Mouse (Mus musculus): ENCODE results near the gene Gtpbp1. TPM values are rescaled to one million over a fixed set of nuclear protein-coding genes. Genes with fewer than 3 reads are reported as not detected.

The Gtpbp1 gene
- polyA plus RNA-seq, 1 experiment: 37.3 TPM

GRCm38 (mm10) chr15:79731554-79731953, 40.9 kb downstream of the Gtpbp1 start:
- no peak for DNase-seq
- no peaks in the 10 kb centered on the region for H3K4me1 ChIP-seq (ENCODE audit: control insufficient read depth, insufficient read depth, low read length)
- TF ChIP-seq POLR2A (IDR thresholded peaks at IDR 0.05; ENCODE audit: borderline replicate concordance, extremely low read depth, low read depth, low read length) (no peak), CTCF (IDR thresholded peaks at IDR 0.05; ENCODE audit: insufficient read depth, low read length) (no peak)
- no peak overlapping the region for H3K4me3 ChIP-seq (replicated peaks; ENCODE audit: extremely low read depth, low read depth, low read length)
- WGBS: 86% methylated on average over 7 of the region's 7 CpGs

- DNase-seq: no peak
- 95% methylated on average over 8 of the region's 8 CpGs for WGBS
- Histone ChIP-seq H3K4me1 (ENCODE audit: control insufficient read depth, insufficient read depth, low read length) (no peaks in the 10 kb centered on the region), H3K4me3 (replicated peaks; ENCODE audit: extremely low read depth, low read depth, low read length) (no peak overlapping the region)
- TF ChIP-seq POLR2A (IDR thresholded peaks at IDR 0.05; ENCODE audit: borderline replicate concordance, extremely low read depth, low read depth, low read length): no peak
- no peak for TF ChIP-seq CTCF (IDR thresholded peaks at IDR 0.05; ENCODE audit: insufficient read depth, low read length)
Observed at GRCm38 (mm10) chr15:79733192-79733591, 42.5 kb downstream of the Gtpbp1 start.

GRCm38 (mm10) chr15:79733640-79734039, 43.0 kb downstream of the Gtpbp1 start:
- H3K4me3 ChIP-seq (replicated peaks; ENCODE audit: extremely low read depth, low read depth, low read length): no peak overlapping the region
- H3K4me1 ChIP-seq (ENCODE audit: control insufficient read depth, insufficient read depth, low read length): no peaks in the 10 kb centered on the region
- 73% methylated on average over 4 of the region's 4 CpGs for WGBS
- no peak for TF ChIP-seq POLR2A (IDR thresholded peaks at IDR 0.05; ENCODE audit: borderline replicate concordance, extremely low read depth, low read depth, low read length)
- TF ChIP-seq CTCF (IDR thresholded peaks at IDR 0.05; ENCODE audit: insufficient read depth, low read length): no peak
- DNase-seq: no peak

- no peak for DNase-seq
- H3K4me3 ChIP-seq (replicated peaks; ENCODE audit: extremely low read depth, low read depth, low read length): no peak overlapping the region
- H3K4me1 ChIP-seq (ENCODE audit: control insufficient read depth, insufficient read depth, low read length): 0 out of 2 replicates have a peak, but pooled peaks cover 2% of the 10 kb centered on the region
- WGBS: 83% methylated on average over 8 of the region's 8 CpGs
- TF ChIP-seq POLR2A (IDR thresholded peaks at IDR 0.05; ENCODE audit: borderline replicate concordance, extremely low read depth, low read depth, low read length) (no peak), CTCF (IDR thresholded peaks at IDR 0.05; ENCODE audit: insufficient read depth, low read length) (no peak)
Observed at GRCm38 (mm10) chr15:79734311-79734710, 43.7 kb downstream of the Gtpbp1 start.

- TF ChIP-seq CTCF (IDR thresholded peaks at IDR 0.05; ENCODE audit: insufficient read depth, low read length): no peak
- no peak for TF ChIP-seq POLR2A (IDR thresholded peaks at IDR 0.05; ENCODE audit: borderline replicate concordance, extremely low read depth, low read depth, low read length)
- no peak for DNase-seq
- peak overlapping the region; percentile 70 for H3K4me3 ChIP-seq (replicated peaks; ENCODE audit: extremely low read depth, low read depth, low read length)
- peaks cover 13% of the 10 kb centered on the region for H3K4me1 ChIP-seq (ENCODE audit: control insufficient read depth, insufficient read depth, low read length)
- WGBS: 34% methylated on average over 3 of the region's 3 CpGs
Observed at GRCm38 (mm10) chr15:79740739-79741138, 50.1 kb downstream of the Gtpbp1 start.

GRCm38 (mm10) chr15:79741173-79741858, 50.7 kb downstream of the Gtpbp1 start:
- WGBS: under 1% methylated on average over 14 of the region's 14 CpGs
- TF ChIP-seq POLR2A (IDR thresholded peaks at IDR 0.05; ENCODE audit: borderline replicate concordance, extremely low read depth, low read depth, low read length) (no peak), CTCF (IDR thresholded peaks at IDR 0.05; ENCODE audit: insufficient read depth, low read length) (no peak)
- peaks cover 13% of the 10 kb centered on the region for H3K4me1 ChIP-seq (ENCODE audit: control insufficient read depth, insufficient read depth, low read length)
- peak; percentile 41 for DNase-seq
- peak overlapping the region; percentile 70 for H3K4me3 ChIP-seq (replicated peaks; ENCODE audit: extremely low read depth, low read depth, low read length)

- peak; percentile 88 for DNase-seq
- WGBS: under 1% methylated on average over 90 of the region's 93 CpGs
- peak; percentile 85; the same call in 1 of the 2 replicates for TF ChIP-seq POLR2A (IDR thresholded peaks at IDR 0.05; ENCODE audit: borderline replicate concordance, extremely low read depth, low read depth, low read length)
- no peak for TF ChIP-seq CTCF (IDR thresholded peaks at IDR 0.05; ENCODE audit: insufficient read depth, low read length)
- H3K4me1 ChIP-seq (ENCODE audit: control insufficient read depth, insufficient read depth, low read length): peaks cover 13% of the 10 kb centered on the region
- H3K4me3 ChIP-seq (replicated peaks; ENCODE audit: extremely low read depth, low read depth, low read length): peak within 1 kb of the TSS; percentile 70
Observed at GRCm38 (mm10) chr15:79741921-79742705, 51.5 kb downstream of the Gtpbp1 start, which contains the start of gene Sun2. Sun2 (minus strand) TSS chr15:79742536.

DNA sequence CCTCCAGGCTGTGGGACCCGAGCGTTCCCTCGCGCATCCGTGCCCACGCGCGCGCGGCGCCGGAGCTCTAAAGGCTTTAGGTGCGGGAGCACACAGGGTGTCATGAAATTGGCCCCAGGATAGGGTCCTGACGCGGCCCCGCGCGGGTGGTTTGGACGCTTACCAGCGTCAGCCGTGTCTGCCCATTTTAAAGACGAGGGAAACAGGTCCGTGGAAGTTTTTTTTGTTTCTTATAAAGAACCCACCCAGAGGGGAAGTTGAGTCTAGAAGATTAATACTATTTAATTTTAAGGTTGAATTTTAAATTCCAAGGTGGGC, 52.0 kb downstream of the Gtpbp1 start:
- peak overlapping the region; percentile 70 for H3K4me3 ChIP-seq (replicated peaks; ENCODE audit: extremely low read depth, low read depth, low read length)
- H3K4me1 ChIP-seq (ENCODE audit: control insufficient read depth, insufficient read depth, low read length): peaks cover 13% of the 10 kb centered on the region
- under 1% methylated on average over 23 of the region's 23 CpGs for WGBS
- DNase-seq: no peak
- TF ChIP-seq POLR2A (IDR thresholded peaks at IDR 0.05; ENCODE audit: borderline replicate concordance, extremely low read depth, low read depth, low read length): no peak
- no peak for TF ChIP-seq CTCF (IDR thresholded peaks at IDR 0.05; ENCODE audit: insufficient read depth, low read length)

- Histone ChIP-seq H3K4me3 (replicated peaks; ENCODE audit: extremely low read depth, low read depth, low read length) (no peak overlapping the region), H3K4me1 (ENCODE audit: control insufficient read depth, insufficient read depth, low read length) (peaks cover 13% of the 10 kb centered on the region)
- TF ChIP-seq POLR2A (IDR thresholded peaks at IDR 0.05; ENCODE audit: borderline replicate concordance, extremely low read depth, low read depth, low read length) (no peak), CTCF (IDR thresholded peaks at IDR 0.05; ENCODE audit: insufficient read depth, low read length) (no peak)
- WGBS: 89% methylated on average over 11 of the region's 11 CpGs
- no peak for DNase-seq
Observed at GRCm38 (mm10) chr15:79744001-79744400, 53.4 kb downstream of the Gtpbp1 start.
